Mouse (Mus musculus) left cerebral cortex, adult 9 months (tissue): ENCODE data around the gene Ano6.
"Not testable (repeated sequence)": the region's sequence is repeated elsewhere in the genome, so short reads cannot be mapped to it uniquely, and the experiment has no call there.

Experiments used
- DNase-seq, 2 experiments: peaks; one replicate each; pipeline ENCODE4 v3.0.0; 2022; ENCODE audit warnings: low spot score in 2 of 2

Ano6 gene

GRCm38 (mm10) chr15:95827465-95827971, 36.9 kb downstream of the Ano6 start:
- DNase-seq: no peak

DNA sequence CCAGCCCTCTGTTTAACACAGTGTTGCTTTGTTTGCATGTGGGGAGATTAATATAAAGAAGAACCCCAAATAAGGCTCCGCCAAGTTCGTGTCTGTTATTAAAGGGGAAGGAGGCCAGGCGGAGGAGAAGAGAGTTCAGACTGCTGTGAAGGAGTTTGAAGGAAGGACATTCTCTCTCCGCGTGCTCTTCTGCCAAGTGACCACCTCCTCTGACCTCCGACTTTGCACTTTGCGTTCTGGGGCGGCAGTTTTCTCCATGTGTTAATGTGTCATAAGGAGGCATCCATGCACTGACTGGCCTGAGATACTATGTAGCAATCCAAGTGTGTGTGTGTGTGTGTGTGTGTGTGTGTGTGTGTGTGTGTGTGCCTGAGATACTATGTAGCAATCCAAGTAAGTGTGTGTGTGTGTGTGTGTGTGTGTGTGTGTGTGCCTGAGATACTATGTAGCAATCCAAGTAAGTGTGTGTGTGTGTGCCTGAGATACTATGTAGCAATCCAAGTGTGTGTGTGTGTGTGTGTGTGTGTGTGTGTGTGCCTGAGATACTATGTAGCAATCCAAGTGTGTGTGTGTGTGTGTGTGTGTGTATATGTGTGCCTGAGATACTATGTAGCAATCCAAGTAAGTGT, 37.5 kb downstream of the Ano6 start:
- not testable (repeated sequence) for DNase-seq

GRCm38 (mm10) chr15:95828647-95829254, 38.1 kb downstream of the Ano6 start:
- DNase-seq: no peak

GRCm38 (mm10) chr15:95829553-95830205, 39.0 kb downstream of the Ano6 start:
- no peak for DNase-seq

DNA sequence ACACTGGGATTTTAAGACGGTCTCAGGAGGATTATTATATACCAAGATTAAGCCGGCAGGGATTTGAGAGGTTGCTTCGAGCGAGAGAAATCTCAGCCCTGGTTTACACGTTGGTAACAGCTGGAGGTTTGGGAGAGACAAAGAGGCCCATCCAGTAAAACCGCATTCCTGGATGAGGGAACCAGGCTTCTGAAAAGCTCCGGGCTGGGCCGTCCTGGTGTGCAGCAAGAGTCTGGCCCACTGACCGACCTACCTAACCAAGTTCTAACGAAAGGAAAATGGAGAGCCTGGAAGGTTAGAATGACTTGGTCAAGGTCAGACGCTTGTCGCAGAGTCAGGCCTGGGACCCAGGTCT, 39.5 kb downstream of the Ano6 start:
- DNase-seq: no peak

DNA sequence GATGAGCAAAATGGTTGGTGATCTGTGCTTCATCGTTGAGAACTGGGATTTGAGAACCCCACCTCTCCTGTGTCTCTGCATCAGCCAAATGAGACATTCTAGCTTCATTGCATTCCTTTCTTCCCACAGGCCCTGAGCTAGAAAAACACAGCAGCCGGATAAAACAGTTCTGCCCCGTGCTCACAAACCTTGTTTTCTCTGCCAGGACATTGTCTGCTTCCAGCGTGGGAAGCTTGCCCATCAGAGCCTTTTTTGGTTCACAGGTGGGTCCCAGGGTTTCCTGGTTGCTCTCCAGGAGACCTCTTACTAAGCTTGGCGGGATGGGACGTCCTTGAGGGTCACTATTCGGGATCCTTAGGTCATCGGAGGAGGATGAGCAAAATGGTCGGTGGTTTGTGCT, 42.6 kb downstream of the Ano6 start:
- no peak for DNase-seq

DNA sequence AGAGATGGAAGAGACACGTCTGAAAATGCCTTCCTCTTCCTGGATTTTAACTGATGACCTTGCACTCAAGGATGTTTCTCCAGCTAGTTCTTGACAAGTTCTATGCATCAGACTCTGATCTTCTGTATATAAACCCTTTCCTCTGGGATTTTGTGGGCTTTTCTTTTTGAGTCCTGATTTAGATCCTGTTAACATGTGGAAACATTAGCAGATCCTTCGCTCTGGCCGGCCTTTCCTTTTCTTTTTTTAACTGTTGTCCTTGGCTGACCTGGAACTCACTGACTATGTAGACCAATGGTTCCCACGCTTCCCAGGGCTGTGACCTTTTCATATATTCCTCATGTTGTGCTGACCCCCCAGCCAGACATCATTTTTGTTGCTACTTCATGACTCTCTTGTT, 45.4 kb downstream of the Ano6 start:
- no peak for DNase-seq

GRCm38 (mm10) chr15:95836646-95837434, 46.2 kb downstream of the Ano6 start:
- DNase-seq: no peak

- no peak for DNase-seq
These were observed 46.9 kb downstream of the Ano6 start for GRCm38 (mm10) chr15:95837570-95837969.

DNA sequence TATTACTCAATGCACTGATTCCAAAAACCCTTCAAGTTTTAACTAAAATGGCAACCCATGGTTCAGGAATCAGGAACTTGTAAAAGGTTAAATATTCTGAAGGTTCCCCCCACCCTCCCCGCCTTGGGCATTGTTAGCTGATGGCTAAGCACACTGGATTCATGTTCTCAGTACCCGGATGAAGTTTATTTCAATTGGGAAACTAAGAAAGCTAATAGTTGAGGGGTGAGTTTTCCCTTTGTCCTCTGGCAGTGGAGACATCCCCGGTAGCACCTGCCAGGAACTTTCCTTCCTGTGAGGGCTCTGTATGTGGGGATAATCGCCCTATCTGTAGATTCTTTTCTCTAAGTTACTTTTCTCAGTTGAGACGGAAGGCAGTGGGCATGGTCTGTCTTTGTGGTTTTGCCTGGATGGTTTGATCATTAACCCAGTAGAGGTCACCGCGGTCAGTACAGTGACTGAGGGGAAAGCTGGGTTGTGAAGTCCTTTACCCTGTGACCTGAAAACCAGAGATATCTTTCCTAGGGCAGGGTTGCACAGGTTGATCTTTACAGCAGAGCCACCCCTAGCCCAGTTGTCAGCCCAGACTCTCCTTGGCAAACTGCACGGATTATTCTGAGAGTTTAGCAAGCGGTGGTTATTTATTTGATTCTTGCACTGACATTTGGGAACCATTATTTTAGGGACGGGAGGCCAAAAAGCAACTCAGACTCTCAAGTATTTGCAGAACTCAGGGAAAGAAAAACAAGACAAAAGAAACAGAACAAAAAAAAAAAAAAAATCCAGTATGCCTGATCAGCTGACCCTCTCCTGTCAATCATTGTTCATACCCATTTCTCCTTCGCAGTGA, 47.8 kb downstream of the Ano6 start:
- DNase-seq: no peak

GRCm38 (mm10) chr15:95839789-95840188, 49.1 kb downstream of the Ano6 start:
- no peak for DNase-seq

DNA sequence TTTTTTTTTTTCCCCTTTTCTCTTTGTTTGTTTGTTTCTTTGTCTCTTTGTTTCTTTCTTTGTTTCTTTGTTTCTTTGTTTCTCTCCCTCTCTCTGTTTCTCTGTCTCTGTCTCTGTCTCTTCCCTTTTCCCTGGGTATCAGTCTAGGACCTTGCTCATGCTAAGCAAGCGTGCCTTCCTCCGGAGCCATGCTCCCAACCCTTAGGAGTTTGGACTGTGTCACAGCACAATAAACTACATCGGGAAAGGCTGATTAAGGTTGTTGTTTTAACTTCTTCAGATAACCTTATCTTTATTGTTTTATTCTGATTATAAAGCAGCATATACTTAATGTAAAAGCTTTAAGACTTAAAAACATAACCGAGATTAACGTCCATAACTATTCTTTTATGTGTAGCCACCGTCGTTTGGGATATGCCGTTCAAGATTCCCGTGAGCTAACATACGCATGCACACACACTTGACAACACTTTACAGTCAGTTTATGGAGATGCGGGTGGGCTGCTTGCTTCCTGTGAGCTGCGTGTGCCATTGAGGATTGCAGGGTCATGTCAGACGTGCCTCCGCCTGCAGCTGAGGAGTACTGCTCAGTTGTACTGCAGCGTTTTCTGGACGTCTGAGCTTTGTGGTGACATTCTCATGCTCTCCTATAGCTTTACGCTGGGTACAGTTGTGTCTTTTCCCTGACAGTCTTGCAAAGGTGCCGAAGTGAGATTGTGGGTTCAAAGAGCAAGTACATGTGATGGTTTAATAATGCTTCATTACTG, 52.7 kb downstream of the Ano6 start:
- DNase-seq: no peak

GRCm38 (mm10) chr15:95844412-95844811, 53.8 kb downstream of the Ano6 start:
- no peak for DNase-seq

DNA sequence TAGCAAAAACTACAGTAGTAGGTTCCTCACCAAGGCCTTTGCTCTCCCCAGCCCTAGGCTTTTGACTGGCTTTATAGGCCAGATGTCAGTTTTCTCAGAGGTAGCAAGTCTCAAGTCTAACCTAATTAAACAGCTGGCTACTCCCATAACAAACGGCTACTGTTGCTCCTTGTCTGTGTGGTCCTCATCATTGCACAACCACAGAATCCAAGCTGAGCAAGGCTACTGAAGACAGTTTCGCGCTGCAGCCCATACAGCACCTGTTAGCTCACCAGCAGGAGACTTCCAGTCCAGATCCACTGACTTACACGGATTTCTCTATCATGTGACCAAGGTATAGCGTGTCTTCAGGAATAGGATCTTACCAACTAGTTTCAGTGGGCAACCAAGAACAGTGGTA, 55.5 kb downstream of the Ano6 start:
- DNase-seq: no peak

GRCm38 (mm10) chr15:95848493-95849064, 57.9 kb downstream of the Ano6 start:
- DNase-seq: no peak

- no peak for DNase-seq
These were observed 59.1 kb downstream of the Ano6 start for GRCm38 (mm10) chr15:95849513-95850411.

DNA sequence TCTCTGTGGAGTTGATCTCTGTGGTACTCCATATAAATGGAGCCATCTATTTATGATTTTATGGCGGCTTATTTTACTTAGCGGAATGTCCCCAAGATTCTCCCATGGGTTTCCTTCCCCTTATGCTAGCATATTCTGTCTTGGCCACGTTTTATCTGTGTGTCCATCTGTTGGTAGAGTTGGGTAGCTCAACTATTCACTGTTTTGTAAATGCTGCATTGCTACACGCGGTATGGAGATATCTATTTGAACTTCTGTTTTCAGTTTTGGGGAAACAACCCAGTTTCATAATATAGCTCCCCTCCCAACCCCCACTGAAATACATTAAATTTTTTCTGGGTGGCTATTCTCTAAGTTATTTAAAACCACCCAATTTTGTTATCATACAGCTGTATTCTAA, 59.9 kb downstream of the Ano6 start:
- DNase-seq: no peak

DNA sequence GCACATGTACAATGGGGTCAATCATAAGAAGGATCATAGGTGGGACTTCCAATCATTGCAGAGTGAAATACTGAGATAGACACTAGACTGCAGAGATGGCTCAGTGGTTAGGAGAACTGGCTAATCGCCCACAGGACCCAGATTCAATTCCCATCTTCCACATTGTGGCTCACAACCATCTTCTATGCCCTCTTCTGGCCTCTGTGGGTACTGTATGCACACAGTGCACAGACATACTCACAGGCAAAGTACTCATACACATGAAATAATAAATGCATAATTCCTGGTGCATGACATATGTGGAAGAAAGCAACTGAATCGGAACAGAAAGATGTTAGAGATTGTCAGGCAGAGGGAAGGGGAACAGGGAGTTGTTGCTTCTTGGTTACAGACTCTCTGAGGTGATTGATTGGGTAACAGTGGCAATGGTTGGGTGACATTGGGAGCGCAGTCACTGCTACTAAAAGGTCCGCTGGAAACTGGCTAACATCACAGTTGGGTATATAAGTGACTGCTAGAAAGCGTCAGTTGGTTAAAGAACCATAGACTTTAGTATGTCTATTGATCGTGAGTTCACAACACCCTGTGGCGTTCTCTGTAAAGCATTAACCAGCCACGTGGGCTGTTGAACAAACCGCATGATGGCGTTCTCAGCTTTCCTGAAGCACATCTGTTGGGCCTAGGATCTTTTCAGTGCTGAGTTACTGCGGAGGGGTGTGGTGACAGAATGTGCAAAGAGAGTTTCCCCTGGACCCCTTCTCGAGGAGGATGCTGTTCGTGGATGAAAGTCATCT, 64.6 kb downstream of the Ano6 start:
- no peak for DNase-seq

DNA sequence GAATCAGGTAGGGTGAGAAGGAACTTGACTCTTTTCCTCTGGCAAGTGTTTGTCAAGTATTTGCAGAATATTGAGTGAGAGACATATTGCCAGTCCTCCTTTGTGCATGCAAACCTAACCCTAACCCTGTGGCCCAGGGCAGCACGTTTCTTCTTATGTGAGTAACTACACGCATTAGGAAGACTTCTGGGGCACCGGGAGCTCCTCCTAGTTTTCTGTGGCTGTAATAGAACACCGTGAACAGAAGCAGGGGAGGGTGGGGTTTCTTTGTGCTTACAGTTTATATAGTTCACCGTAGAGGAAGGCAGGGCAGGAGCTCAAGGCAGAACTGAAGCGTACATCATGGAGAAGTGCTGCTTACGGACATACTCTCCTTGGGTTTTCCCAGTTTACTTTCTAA, 65.3 kb downstream of the Ano6 start:
- DNase-seq: no peak
